Mouse (Mus musculus) midbrain, embryonic 13.5 days (tissue): ENCODE results near the gene Sppl2c. TPM values are rescaled to one million over a fixed set of nuclear protein-coding genes. Genes with fewer than 3 reads are reported as not detected.

Experiments
- ATAC-seq: fragments of 200-750 bp; cut with Nextera tagmentation; 2 replicates; pipeline ENCODE4 v1.8.0; 2017; ENCODE audit warnings: mild to moderate bottlenecking, moderate TSS enrichment, moderate library complexity
- H3K27ac ChIP-seq: fragments of 300-500 bp; sonication (generic); 2 replicates; pipeline ENCODE4 v1.5.1; 2015; ENCODE audit warnings: inconsistent platforms, mild to moderate bottlenecking, moderate library complexity
- H3K27me3 ChIP-seq: fragments of 300-500 bp; sonication (generic); 2 replicates; pipeline ENCODE4 v1.6.1; 2015; ENCODE audit warnings: mild to moderate bottlenecking, inconsistent platforms
- H3K36me3 ChIP-seq: fragments of 300-500 bp; sonication (generic); 2 replicates; pipeline ENCODE4 v1.6.1; 2015; ENCODE audit warnings: mild to moderate bottlenecking, inconsistent platforms
- H3K4me1 ChIP-seq: fragments of 300-500 bp; sonication (generic); replicated peaks from 2 replicates; pipeline ENCODE4 v1.6.1; 2015; ENCODE audit warnings: inconsistent platforms
- H3K4me2 ChIP-seq: fragments of 300-500 bp; sonication (generic); replicated peaks from 2 replicates; pipeline ENCODE4 v1.6.1; 2015; ENCODE audit warnings: moderate library complexity, mild to moderate bottlenecking, inconsistent platforms
- H3K4me3 ChIP-seq: fragments of 300-500 bp; sonication (generic); replicated peaks from 2 replicates; pipeline ENCODE4 v1.5.1; 2015; ENCODE audit warnings: mild to moderate bottlenecking, inconsistent platforms
- H3K9ac ChIP-seq: fragments of 300-500 bp; sonication (generic); replicated peaks from 2 replicates; pipeline ENCODE4 v1.6.1; 2015; ENCODE audit warnings: mild to moderate bottlenecking, inconsistent platforms
- H3K9me3 ChIP-seq: fragments of 300-500 bp; sonication (generic); 2 replicates; pipeline ENCODE4 v1.6.1; 2016; ENCODE audit warnings: mild to moderate bottlenecking, inconsistent platforms
- WGBS: fragments of 180-500 bp; shearing (Covaris S2); methylation state at CpG from one replicate; pipeline ENCODE4 v1.1.7; 2015; 5-methylcytosine and 5-hydroxymethylcytosine counted together
- polyA plus RNA-seq: library from polyadenylated mRNA; unstranded; fragments of >200 nt; fragmentation: Nextera tagmentation; extraction: Ambion mirVana; gene quantifications from 2 replicates; pipeline ENCODE4 v1.2.1, GENCODE M21; 2015

The Sppl2c gene
- polyA plus RNA-seq, 1 experiment from 2014 or later: not detected

DNA sequence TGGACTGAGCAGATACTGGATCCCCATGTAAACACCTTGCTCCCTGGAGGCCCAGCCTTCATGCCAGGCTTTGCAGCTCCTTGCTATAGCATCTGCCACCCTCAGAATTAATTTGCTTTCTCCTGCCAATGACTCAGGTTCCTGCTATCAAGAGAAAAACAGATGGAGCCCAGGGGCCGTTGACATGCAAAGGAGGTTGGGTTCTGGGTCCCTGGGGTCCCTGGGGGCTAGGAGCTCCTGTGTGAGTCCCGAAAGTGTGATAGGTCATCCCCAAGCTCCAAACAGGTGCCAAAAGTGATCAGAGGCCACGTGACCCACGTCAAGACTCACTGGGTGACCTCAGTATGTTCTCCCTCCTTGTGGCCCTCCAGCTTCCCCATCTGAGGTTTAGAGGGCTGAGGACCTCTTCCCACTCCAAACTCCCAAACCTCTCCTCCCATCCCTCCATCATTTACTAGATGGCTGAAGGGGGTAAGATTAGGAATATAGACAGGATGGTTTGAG lies 26.3 kb upstream of the Sppl2c start:
- Histone ChIP-seq H3K27ac (no peak overlapping the region), H3K9me3 (no peaks in the 10 kb centered on the region), H3K27me3 (0 out of 2 replicates have a peak, but pooled peaks cover 4% of the 10 kb centered on the region), H3K4me3 (no peak overlapping the region), H3K9ac (no peak overlapping the region), H3K4me2 (no peak overlapping the region), H3K36me3 (no peaks in the 10 kb centered on the region), H3K4me1 (peaks cover 22% of the 10 kb centered on the region)
- 92% methylated on average over 4 of the region's 4 CpGs for WGBS
- ATAC-seq: no peak

DNA sequence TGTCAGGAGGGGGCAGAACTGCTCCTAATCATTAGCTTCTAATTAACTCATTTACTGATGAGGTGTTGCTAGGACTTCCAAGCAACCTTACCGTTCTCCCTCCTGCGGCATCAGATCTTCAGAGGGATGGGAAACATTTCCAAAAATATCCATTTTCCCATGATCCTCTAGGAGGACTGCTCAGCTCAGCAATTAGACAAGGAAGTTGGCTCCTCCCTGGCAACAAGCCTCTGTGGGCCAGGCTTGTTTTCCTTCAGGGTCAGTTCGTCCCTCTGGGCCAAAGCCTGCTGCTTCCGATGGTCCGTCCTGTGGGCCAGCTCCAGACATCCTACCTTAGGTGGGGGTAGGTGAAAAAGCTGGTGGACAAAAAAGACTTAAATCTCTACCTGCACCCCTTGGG lies 25.0 kb upstream of the Sppl2c start:
- Histone ChIP-seq H3K36me3 (no peaks in the 10 kb centered on the region), H3K4me3 (no peak overlapping the region), H3K4me1 (peaks cover 22% of the 10 kb centered on the region), H3K4me2 (no peak overlapping the region), H3K9me3 (no peaks in the 10 kb centered on the region), H3K27ac (no peak overlapping the region), H3K27me3 (0 out of 2 replicates have a peak, but pooled peaks cover 4% of the 10 kb centered on the region), H3K9ac (no peak overlapping the region)
- no peak for ATAC-seq
- 90% methylated on average over 5 of the region's 5 CpGs for WGBS

DNA sequence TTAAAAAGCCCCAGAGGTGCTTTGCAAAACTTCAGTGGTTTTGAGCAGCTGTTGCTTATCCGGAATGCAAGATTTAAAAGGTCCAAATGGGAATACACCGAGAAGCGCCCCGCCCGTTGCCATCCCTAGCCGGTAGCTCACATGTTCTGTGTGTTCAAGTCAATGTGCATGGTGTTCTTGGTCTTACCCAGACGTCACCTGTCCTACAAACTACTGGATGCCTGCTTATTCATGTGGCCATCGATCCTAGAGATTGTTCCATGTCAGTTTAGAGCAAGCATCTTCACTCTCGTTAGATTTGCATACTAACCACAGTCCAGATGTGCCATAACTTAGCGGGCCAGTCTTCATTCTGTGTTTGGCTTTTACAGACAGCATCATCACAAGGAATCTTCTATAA lies 21.9 kb upstream of the Sppl2c start:
- Histone ChIP-seq H3K27ac (no peak overlapping the region), H3K27me3 (no peaks in the 10 kb centered on the region), H3K9me3 (no peaks in the 10 kb centered on the region), H3K4me2 (no peak overlapping the region), H3K4me1 (no peaks in the 10 kb centered on the region; the same call in 1 of the 2 replicates), H3K36me3 (no peaks in the 10 kb centered on the region), H3K4me3 (no peak overlapping the region), H3K9ac (no peak overlapping the region)
- WGBS: 91% methylated on average over 10 of the region's 10 CpGs
- no peak for ATAC-seq

DNA sequence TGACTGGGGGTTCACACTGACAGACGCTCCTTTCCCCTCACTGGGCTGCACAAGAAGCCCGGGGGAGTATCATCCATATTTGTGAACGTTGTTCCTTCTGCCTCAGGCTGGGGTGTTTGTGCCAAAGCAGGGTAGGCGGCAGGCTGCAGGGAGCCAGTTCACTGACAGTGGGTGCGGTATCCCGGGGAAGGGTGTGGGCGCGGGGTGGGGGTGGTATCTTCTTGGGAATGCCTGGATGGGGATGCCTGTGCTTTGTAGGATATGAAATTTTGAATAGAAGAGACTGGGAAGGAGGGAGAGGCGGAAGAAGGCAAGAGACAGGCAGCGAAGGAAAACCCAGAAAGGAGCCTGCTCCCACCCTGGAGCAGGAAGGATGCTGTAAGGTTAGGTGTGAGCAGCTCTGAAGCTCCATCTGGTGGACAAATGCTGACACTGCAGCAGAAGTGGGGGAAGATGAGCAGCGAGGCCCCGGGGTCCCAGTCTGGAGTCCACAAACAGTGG lies 14.8 kb upstream of the Sppl2c start:
- Histone ChIP-seq H3K27me3 (peaks cover 5% of the 10 kb centered on the region; the same call in 1 of the 2 replicates), H3K9me3 (no peaks in the 10 kb centered on the region), H3K4me2 (peak overlapping the region; percentile 17; the same call in 1 of the 2 replicates), H3K9ac (peak overlapping the region; percentile 36; the same call in 1 of the 2 replicates), H3K4me1 (0 out of 2 replicates have a peak, but pooled peaks cover 3% of the 10 kb centered on the region), H3K27ac (no peak overlapping the region), H3K4me3 (no peak overlapping the region), H3K36me3 (no peaks in the 10 kb centered on the region)
- 32% methylated on average over 12 of the region's 12 CpGs for WGBS
- peak; percentile 79 for ATAC-seq

DNA sequence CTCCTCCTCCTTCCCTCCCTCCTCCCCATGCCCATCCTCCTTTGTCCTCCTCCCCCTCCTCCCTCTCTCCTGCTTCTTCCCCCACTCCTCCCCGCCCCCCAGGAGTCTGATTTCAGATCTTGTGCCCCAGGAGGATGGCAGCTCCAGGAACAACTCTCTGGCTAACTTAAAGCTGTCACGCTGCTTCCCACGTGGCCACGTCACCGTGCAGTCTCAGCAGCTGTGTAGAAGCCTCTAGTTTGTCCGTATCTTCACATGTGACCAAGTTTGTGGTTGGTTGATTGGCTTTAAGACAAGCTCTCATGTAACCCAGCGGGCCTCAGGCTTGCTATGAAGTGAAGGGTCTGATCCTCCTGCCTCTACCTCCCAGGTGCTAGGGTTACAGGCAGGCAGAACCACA lies 7.2 kb upstream of the Sppl2c start:
- no peak overlapping the region for H3K4me3 ChIP-seq
- H3K4me2 ChIP-seq: no peak overlapping the region
- no peaks in the 10 kb centered on the region; the same call in 1 of the 2 replicates for H3K4me1 ChIP-seq
- H3K27ac ChIP-seq: no peak overlapping the region
- H3K9me3 ChIP-seq: no peaks in the 10 kb centered on the region
- no peak overlapping the region for H3K9ac ChIP-seq
- no peaks in the 10 kb centered on the region for H3K36me3 ChIP-seq
- ATAC-seq: no peak
- 33% methylated on average over 7 of the region's 7 CpGs for WGBS
- no peaks in the 10 kb centered on the region for H3K27me3 ChIP-seq

GRCm38 (mm10) chr11:104179804-104180203 lies 6.3 kb upstream of the Sppl2c start:
- Histone ChIP-seq H3K4me2 (no peak overlapping the region), H3K27me3 (no peaks in the 10 kb centered on the region), H3K4me3 (no peak overlapping the region), H3K36me3 (no peaks in the 10 kb centered on the region), H3K9ac (no peak overlapping the region), H3K4me1 (no peaks in the 10 kb centered on the region; the same call in 1 of the 2 replicates), H3K27ac (no peak overlapping the region), H3K9me3 (no peaks in the 10 kb centered on the region)
- WGBS: 68% methylated on average over 5 of the region's 5 CpGs
- ATAC-seq: peak; percentile 58; the same call in 1 of the 2 replicates

- H3K27me3 ChIP-seq: no peaks in the 10 kb centered on the region
- no peaks in the 10 kb centered on the region for H3K36me3 ChIP-seq
- no peaks in the 10 kb centered on the region; the same call in 1 of the 2 replicates for H3K4me1 ChIP-seq
- no peak overlapping the region for H3K4me2 ChIP-seq
- no peak overlapping the region for H3K4me3 ChIP-seq
- no peak for ATAC-seq
- no peaks in the 10 kb centered on the region for H3K9me3 ChIP-seq
- no peak overlapping the region for H3K9ac ChIP-seq
- H3K27ac ChIP-seq: no peak overlapping the region
- 84% methylated on average over 3 of the region's 3 CpGs for WGBS
Observed at GRCm38 (mm10) chr11:104182141-104182540, 4.0 kb upstream of the Sppl2c start.

GRCm38 (mm10) chr11:104186837-104187150 lies 667 bp downstream of the Sppl2c start:
- 91% methylated on average over 9 of the region's 9 CpGs for WGBS
- H3K4me2 ChIP-seq: no peak overlapping the region
- no peak overlapping the region for H3K9ac ChIP-seq
- H3K27ac ChIP-seq: no peak overlapping the region
- no peak overlapping the region for H3K4me3 ChIP-seq
- no peak for ATAC-seq
- H3K9me3 ChIP-seq: no peaks in the 10 kb centered on the region
- no peaks in the 10 kb centered on the region for H3K27me3 ChIP-seq
- no peaks in the 10 kb centered on the region for H3K4me1 ChIP-seq
- H3K36me3 ChIP-seq: no peaks in the 10 kb centered on the region

DNA sequence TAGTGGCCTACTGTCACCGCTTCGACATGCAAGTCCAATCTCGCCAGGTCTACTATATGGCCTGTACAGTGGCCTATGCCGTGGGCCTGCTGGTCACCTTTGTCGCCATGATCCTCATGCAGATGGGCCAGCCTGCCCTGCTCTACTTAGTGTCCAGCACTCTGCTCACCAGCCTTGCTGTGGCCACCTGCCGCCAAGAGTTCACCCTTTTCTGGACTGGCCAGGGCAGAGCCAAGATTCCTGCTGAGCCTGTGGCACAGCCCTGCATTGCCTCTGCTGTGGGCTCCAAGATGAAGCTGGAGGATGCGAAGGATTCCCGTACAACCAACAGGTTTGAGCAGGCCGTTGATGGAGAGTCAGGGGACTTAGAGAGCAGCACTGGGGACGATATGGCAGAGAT lies 1.6 kb downstream of the Sppl2c start:
- Histone ChIP-seq H3K9me3 (no peaks in the 10 kb centered on the region), H3K36me3 (no peaks in the 10 kb centered on the region), H3K9ac (no peak overlapping the region), H3K4me3 (no peak overlapping the region), H3K4me2 (no peak overlapping the region), H3K27me3 (no peaks in the 10 kb centered on the region), H3K27ac (no peak overlapping the region), H3K4me1 (no peaks in the 10 kb centered on the region)
- WGBS: 94% methylated on average over 10 of the region's 10 CpGs
- no peak for ATAC-seq

DNA sequence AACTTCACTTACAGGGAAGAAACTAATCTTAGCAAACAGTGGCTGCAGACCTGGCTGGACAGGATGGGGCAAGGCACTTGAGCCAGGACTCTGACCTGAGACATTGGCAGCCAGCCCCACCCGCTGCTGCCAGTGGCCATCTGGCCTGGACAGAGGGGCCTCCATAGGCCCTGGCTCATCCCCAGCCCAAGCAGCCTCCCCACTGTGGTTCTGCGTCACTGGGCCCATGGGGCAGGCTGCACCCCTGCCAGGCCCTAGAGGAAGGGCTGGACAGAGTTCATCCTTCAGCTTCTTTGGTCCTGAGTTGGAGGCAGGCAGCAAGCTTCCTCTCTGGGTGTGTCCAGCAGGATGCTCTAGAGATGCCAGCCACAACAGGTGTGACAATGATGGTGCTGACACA lies 3.9 kb downstream of the Sppl2c start:
- H3K9me3 ChIP-seq: no peaks in the 10 kb centered on the region
- no peaks in the 10 kb centered on the region for H3K36me3 ChIP-seq
- H3K27ac ChIP-seq: no peak overlapping the region
- no peaks in the 10 kb centered on the region for H3K4me1 ChIP-seq
- H3K27me3 ChIP-seq: 0 out of 2 replicates have a peak, but pooled peaks cover 3% of the 10 kb centered on the region
- no peak overlapping the region for H3K9ac ChIP-seq
- no peak overlapping the region for H3K4me2 ChIP-seq
- H3K4me3 ChIP-seq: no peak overlapping the region
- WGBS: 88% methylated on average over 2 of the region's 2 CpGs
- ATAC-seq: no peak

DNA sequence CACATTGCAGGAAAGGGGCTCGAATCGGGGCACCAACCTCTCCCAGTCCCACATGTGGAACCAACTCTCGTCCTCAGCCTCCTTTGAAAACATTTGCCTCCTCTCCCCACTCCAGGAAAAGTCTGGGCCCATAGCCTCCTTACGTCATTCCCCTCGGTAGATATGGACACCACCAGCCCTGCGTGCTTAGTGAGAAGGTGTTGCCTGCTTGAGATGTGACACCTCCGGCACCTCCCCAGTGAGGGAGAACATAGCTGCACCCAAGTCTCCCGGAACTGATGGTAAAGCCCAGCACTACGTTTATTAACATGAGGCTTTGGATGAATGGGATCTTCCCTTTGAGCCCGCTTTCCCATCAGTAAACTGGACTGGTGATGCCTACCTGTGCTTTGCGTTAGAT lies 9.3 kb downstream of the Sppl2c start:
- no peak overlapping the region for H3K9ac ChIP-seq
- H3K27me3 ChIP-seq: peaks cover 13% of the 10 kb centered on the region
- ATAC-seq: peak; percentile 63; the same call in 1 of the 2 replicates
- H3K4me3 ChIP-seq: no peak overlapping the region
- H3K27ac ChIP-seq: no peak overlapping the region
- peak overlapping the region; percentile 26; the same call in 1 of the 2 replicates for H3K4me2 ChIP-seq
- H3K36me3 ChIP-seq: no peaks in the 10 kb centered on the region
- 77% methylated on average over 11 of the region's 11 CpGs for WGBS
- H3K9me3 ChIP-seq: no peaks in the 10 kb centered on the region
- H3K4me1 ChIP-seq: no peaks in the 10 kb centered on the region

GRCm38 (mm10) chr11:104195791-104196190 lies 9.7 kb downstream of the Sppl2c start:
- WGBS: 8% methylated on average over 9 of the region's 9 CpGs
- ATAC-seq: peak; percentile 91
- no peak overlapping the region for H3K4me3 ChIP-seq

DNA sequence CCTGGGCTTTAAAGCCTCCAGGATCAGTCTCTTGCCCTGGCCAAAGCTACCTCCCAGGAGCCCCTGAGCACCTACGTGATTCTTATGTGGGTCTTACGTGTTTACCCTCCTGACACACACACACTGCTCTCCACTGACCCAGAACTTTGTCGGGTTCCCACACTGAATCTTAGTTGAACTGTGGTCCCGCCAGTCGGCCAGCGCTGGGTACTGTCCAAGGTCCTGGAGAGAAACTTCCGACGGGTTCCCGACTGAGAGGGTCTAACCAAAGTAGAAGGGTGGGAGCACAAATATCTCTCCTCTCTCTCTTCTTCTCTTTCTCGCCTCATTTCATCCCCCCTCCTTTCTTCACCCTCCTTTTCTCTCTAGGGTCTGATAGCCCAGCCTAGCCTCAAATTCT lies 11.7 kb downstream of the Sppl2c start:
- Histone ChIP-seq H3K27me3 (peaks cover 13% of the 10 kb centered on the region), H3K9me3 (peaks cover 9% of the 10 kb centered on the region; the same call in 1 of the 2 replicates), H3K9ac (no peak overlapping the region), H3K4me3 (no peak overlapping the region), H3K4me2 (no peak overlapping the region), H3K27ac (no peak overlapping the region), H3K4me1 (no peaks in the 10 kb centered on the region), H3K36me3 (no peaks in the 10 kb centered on the region)
- no peak for ATAC-seq
- 11% methylated on average over 10 of the region's 10 CpGs for WGBS

More at GRCm38 (mm10) chr11:104195791-104196190, 9.7 kb downstream of the Sppl2c start:
- no peaks in the 10 kb centered on the region for H3K4me1 ChIP-seq
- no peak overlapping the region for H3K27ac ChIP-seq
- H3K4me2 ChIP-seq: peak overlapping the region; percentile 26; the same call in 1 of the 2 replicates
- H3K9ac ChIP-seq: no peak overlapping the region
- peaks cover 13% of the 10 kb centered on the region for H3K27me3 ChIP-seq
- no peaks in the 10 kb centered on the region for H3K9me3 ChIP-seq
- H3K36me3 ChIP-seq: no peaks in the 10 kb centered on the region
